Mouse (Mus musculus) liver, embryonic 12.5 days (tissue): ENCODE measurements around the gene Sdr39u1. TPM values are rescaled to one million over a fixed set of nuclear protein-coding genes. Genes with fewer than 3 reads are reported as not detected.

Experiments used
- polyA plus RNA-seq: library from polyadenylated mRNA; unstranded; fragments of >200 nt; fragmentation: Nextera tagmentation; extraction: Ambion mirVana; gene quantifications from 2 replicates; pipeline ENCODE4 v1.2.1, GENCODE M21; 2016

Sdr39u1 gene
- polyA plus RNA-seq, 1 experiment from 2014 or later: 14.0 TPM

Other genes starting within 250 kb of the Sdr39u1 start
- 27.5 and 28.1 TPM in 2 replicates for gene Mdp1, start 239.8 kb downstream of the Sdr39u1 start, polyA plus RNA-seq
- 36.8 and 39.1 TPM in 2 replicates for gene Gmpr2, start 228.4 kb downstream of the Sdr39u1 start, polyA plus RNA-seq
- gene Nedd8, start 228.2 kb downstream of the Sdr39u1 start, polyA plus RNA-seq: 322 and 329 TPM in 2 replicates
- gene Tinf2, start 218.5 kb downstream of the Sdr39u1 start, polyA plus RNA-seq: 31.9 and 32.2 TPM in 2 replicates
- 1.6 and 2.1 TPM in 2 replicates for gene Tgm1, start 186.4 kb downstream of the Sdr39u1 start, polyA plus RNA-seq
- 18.3 and 18.9 TPM in 2 replicates for gene Rabggta, start 178.0 kb downstream of the Sdr39u1 start, polyA plus RNA-seq
- gene Dhrs1, start 154.6 kb downstream of the Sdr39u1 start, polyA plus RNA-seq: 34.3 and 35.2 TPM in 2 replicates
- gene Nop9, start 154.6 kb downstream of the Sdr39u1 start, polyA plus RNA-seq: 56.0 and 59.4 TPM in 2 replicates
- 10.7 and 11.2 TPM in 2 replicates for gene Cideb, start 141.8 kb downstream of the Sdr39u1 start, polyA plus RNA-seq
- 1.3 and 1.8 TPM in 2 replicates for gene Ltb4r2, start 138.9 kb downstream of the Sdr39u1 start, polyA plus RNA-seq
- 3.1 and 3.6 TPM in 2 replicates for gene Ltb4r1, start 134.3 kb downstream of the Sdr39u1 start, polyA plus RNA-seq
- gene Adcy4, start 116.2 kb downstream of the Sdr39u1 start, polyA plus RNA-seq: 2.9 and 3.6 TPM in 2 replicates
- gene Ripk3, start 111.4 kb downstream of the Sdr39u1 start, polyA plus RNA-seq: 29.1 and 30.0 TPM in 2 replicates
- gene Nfatc4, start 77.1 kb downstream of the Sdr39u1 start, polyA plus RNA-seq: 3.3 and 5.3 TPM in 2 replicates
- 7.0 and 8.2 TPM in 2 replicates for gene Nynrin, start 46.3 kb downstream of the Sdr39u1 start, polyA plus RNA-seq
- gene Cbln3, start 15.9 kb downstream of the Sdr39u1 start, polyA plus RNA-seq: 0.25 TPM in 2 replicates
- 12.8 and 13.0 TPM in 2 replicates for gene Khnyn, start 15.3 kb downstream of the Sdr39u1 start, polyA plus RNA-seq
- not detected in 2 replicates for gene Cma1, start 44.4 kb upstream of the Sdr39u1 start, polyA plus RNA-seq
- not detected in 2 replicates for gene Cma2, start 50.7 kb upstream of the Sdr39u1 start, polyA plus RNA-seq
- not detected in 2 replicates for gene Mcpt1, start 117.7 kb upstream of the Sdr39u1 start, polyA plus RNA-seq
- gene Mcpt9, start 130.2 kb upstream of the Sdr39u1 start, polyA plus RNA-seq: not detected in 2 replicates
- 0.12 TPM in 1 of 2 replicates, not detected in the other for gene Mcpt2, start 141.7 kb upstream of the Sdr39u1 start, polyA plus RNA-seq
- not detected in 2 replicates for gene Mcpt4, start 162.0 kb upstream of the Sdr39u1 start, polyA plus RNA-seq
- 0.20 TPM in 1 of 2 replicates, not detected in the other for gene Mcpt8, start 185.0 kb upstream of the Sdr39u1 start, polyA plus RNA-seq
- 4.0 and 5.3 TPM in 2 replicates for gene Ctsg, start 202.3 kb upstream of the Sdr39u1 start, polyA plus RNA-seq
- not detected in 2 replicates for gene Gzme, start 220.3 kb upstream of the Sdr39u1 start, polyA plus RNA-seq
- not detected in 2 replicates for gene Gzmd, start 232.3 kb upstream of the Sdr39u1 start, polyA plus RNA-seq